Mouse (Mus musculus): ENCODE measurements around the gene Vegfa. TPM values are rescaled to one million over a fixed set of nuclear protein-coding genes. Genes with fewer than 3 reads are reported as not detected.

Vegfa gene
- total RNA-seq, 2 experiments from 2014 or later = 257 to 275 TPM

DNA sequence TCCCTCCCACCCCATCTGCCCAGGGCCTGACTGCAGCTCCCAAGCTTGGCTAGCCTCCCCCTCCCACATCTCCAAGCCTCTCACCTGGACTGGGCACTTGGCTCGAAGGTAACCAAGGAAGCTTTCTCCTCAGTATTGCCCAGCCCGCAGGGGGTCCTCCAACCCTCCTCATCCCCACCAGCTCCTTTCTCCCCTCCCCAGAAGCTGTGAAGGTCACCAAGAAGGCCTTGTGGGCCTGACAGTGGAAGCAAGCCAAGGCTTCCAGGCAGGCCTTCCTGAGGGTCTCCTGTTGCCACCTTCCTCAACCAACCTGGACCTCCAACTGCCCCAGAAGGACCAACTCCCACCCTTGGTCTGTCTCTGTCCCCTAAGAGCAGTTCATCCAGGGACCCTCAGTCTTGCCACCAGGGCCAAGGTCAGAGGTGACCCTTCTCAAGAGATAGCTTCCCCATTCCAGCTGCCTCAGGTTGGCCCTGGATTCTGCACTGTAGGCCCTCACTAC is 3.1 kb downstream of the Vegfa start:
- no peak for DNase-seq (ENCODE audit: low spot score)
- intact Hi-C loops (cut with DNase I) = loop anchor here (5.0 kb wide), 1 partner anchor 142 kb away; no protein-coding TSS in a partner anchor

- no peak for DNase-seq (ENCODE audit: low spot score)
- intact Hi-C loops (cut with DNase I) = loop anchor here (5.0 kb wide), 1 partner anchor 141 kb away; no protein-coding TSS in a partner anchor
Observed at GRCm38 (mm10) chr17:46028210-46029051, 3.7 kb downstream of the Vegfa start.

GRCm38 (mm10) chr17:46027066-46027917 is 4.9 kb downstream of the Vegfa start:
- peak; percentile 69 for DNase-seq (ENCODE audit: low spot score)
- intact Hi-C loops (cut with DNase I) = loop anchor here (5.0 kb wide), 1 partner anchor 140 kb away; no protein-coding TSS in a partner anchor

DNA sequence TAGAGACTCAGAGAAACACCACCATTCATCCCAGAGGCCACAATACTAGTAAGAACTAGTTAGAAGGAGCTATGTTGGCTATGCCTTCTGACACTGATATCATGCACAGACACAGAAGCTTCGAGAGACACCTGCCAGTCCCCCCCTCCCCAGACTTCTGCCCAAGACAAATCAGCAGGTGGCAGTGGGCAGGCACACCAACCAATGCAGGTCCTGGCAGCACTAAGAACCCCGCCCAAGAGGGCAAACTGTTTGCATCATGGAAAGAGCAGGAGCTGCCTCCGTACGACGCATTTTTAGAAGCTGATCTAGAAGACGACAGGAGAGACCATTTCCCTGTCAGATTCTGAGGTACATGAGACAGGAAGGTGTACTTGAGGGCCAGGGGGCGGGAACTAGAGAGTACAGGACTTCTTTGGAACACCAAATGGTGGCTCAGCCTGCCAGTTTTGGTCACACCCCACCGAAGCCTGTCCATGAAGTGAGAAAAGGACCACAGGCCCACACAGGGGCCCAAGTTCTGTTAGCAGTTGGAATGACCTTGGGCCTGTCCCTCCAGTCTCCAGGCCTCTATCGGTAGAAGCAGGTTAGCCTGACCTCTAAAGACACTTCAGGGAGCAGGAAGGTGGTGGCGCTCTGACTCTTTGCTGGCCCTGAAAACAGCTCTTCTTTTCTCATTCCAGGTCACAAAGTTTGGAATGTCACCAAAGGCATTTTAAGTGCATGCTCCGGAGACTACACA is 6.1 kb downstream of the Vegfa start:
- intact Hi-C loops (cut with DNase I) = loop anchor here (5.0 kb wide), 1 partner anchor 139 kb away; no protein-coding TSS in a partner anchor
- DNase-seq (ENCODE audit: low spot score) = no peak

DNA sequence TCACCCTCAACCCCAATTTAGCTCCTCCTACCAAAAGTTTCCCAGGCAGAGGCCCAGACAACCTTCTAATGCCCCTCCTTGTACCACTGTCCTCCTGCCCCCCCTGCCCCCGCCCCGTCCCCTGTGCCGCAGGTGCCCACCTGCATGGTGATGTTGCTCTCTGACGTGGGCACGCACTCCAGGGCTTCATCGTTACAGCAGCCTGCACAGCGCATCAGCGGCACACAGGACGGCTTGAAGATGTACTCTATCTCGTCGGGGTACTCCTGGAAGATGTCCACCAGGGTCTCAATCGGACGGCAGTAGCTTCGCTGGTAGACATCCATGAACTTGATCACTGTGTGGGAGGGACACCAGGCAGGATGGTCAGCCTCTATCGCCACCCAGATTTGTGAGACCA is 7.0 kb downstream of the Vegfa start:
- no peak for DNase-seq (ENCODE audit: low spot score)
- intact Hi-C loops (cut with DNase I) = loop anchor here (5.0 kb wide), 1 partner anchor 138 kb away; no protein-coding TSS in a partner anchor

- intact Hi-C loops (cut with DNase I) = no loop called here
- no peak for DNase-seq (ENCODE audit: low spot score)
Observed at GRCm38 (mm10) chr17:46024192-46024591, 8.0 kb downstream of the Vegfa start.

DNA sequence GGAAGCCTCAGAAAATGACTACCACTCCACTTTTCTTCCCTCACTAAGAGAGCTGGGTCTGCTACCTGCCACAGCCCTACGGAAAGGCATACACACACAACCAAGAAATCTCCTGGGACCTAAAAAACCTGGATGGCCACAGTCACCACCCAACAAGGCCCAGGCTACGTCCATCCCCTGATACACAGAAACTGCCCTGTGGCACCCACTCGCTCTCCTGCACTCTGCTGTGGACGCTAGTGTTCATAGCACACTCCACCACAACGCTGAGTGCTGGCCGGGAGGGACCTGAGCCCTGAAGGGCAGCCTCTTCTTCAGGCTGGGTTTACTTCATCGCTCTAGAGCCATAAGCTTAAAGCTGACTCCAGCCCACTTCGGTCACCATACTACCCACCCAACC is 8.6 kb downstream of the Vegfa start:
- intact Hi-C loops (cut with DNase I) = no loop called here
- no peak for DNase-seq (ENCODE audit: low spot score)

DNA sequence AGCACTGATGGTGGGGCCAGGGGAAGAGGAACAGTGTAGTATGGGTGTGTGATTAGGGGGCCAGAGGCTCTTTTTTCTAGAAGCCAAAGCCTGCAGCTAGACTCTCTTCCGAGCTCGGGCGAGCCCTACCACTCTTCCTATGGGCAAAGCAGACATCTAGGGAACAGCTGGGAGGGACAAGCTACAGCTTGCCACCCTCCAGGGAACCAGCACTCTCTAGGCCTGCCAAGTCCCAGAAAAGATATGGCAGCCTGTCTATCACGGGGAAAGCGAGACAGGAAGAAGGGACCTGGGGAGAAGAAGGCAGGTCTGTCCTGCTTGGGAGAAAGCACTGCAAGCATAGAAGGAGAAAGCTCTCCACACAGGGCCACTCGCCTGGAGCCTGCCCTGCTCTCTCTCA is 9.2 kb downstream of the Vegfa start:
- no peak for DNase-seq (ENCODE audit: low spot score)
- intact Hi-C loops (cut with DNase I) = no loop called here

DNA sequence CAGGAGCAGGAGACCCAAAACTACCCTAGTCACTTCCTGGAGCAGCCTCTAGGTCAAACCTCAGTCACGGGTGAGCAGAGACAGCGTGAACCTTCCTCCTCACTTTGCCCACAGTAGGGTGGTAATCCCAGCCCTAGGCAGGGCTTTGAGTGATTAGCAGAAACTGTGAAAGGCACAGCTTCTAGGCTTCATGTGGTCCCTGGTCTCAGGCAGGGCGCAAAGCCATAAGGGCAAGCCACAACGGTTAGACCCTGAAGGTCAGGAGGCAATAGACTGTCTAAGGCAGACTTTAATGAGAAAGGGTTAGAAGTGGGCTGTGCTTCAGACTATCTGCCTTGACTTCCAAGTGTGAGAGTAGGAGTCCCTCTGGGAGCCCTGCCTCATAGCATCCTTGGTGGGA is 9.7 kb downstream of the Vegfa start:
- intact Hi-C loops (cut with DNase I) = no loop called here

DNA sequence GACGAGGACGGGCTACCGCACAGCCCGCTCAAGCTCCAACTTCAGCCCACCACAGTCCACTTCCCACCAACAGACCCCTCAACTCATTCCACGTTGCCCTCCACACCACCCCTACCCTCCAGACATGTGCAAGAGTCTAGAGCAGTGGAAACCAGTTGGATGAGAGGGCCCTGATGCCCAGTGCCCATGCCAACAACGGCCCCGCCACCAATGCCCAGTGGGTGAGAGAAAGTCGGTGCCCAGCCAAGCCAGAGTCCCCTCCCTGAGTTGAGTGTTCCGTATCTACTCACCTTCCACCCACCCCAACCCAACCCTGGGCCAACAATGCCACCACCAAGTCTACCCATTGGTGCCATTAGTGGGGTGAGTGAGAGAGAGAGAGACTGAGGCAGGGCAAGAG is 10.4 kb downstream of the Vegfa start:
- intact Hi-C loops (cut with DNase I) = no loop called here
- no peak for DNase-seq (ENCODE audit: low spot score)

More for the DNA sequence above, 9.7 kb downstream of the Vegfa start:
- DNase-seq (ENCODE audit: low spot score) = no peak

GRCm38 (mm10) chr17:46021173-46021572 is 11.0 kb downstream of the Vegfa start:
- intact Hi-C loops (cut with DNase I) = no loop called here
- no peak for DNase-seq (ENCODE audit: low spot score)

DNA sequence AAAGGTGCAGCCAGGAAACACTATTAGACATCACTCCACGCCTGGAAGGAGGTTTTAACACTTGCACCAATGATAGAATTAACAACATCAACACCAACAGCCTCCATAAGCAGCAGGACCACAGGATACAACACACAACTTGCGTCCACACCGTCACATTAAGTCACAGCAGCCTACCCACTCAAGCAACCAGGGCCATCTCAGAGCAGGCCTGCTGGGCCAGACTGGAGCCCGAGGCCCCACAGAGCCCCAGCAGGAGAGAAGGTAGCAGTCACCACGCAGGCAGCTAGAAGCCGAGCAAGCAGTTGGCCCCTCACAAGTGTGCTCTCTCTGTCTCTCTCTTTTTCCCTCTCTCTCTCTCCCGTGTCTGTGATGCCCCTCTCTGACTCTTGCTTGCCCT is 11.6 kb downstream of the Vegfa start:
- intact Hi-C loops (cut with DNase I) = no loop called here
- DNase-seq (ENCODE audit: low spot score) = no peak

DNA sequence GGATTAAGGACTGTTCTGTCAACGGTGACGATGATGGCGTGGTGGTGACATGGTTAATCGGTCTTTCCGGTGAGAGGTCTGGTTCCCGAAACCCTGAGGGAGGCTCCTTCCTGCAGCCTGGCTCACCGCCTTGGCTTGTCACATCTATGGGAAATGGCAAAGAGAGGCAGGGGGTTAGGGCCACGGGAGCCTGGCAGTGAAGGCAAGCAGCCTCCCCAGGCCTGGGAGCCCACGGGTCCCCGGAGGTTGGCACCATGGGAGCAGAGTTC is 13.5 kb downstream of the Vegfa start:
- no peak for DNase-seq (ENCODE audit: low spot score)
- intact Hi-C loops (cut with DNase I) = no loop called here

DNA sequence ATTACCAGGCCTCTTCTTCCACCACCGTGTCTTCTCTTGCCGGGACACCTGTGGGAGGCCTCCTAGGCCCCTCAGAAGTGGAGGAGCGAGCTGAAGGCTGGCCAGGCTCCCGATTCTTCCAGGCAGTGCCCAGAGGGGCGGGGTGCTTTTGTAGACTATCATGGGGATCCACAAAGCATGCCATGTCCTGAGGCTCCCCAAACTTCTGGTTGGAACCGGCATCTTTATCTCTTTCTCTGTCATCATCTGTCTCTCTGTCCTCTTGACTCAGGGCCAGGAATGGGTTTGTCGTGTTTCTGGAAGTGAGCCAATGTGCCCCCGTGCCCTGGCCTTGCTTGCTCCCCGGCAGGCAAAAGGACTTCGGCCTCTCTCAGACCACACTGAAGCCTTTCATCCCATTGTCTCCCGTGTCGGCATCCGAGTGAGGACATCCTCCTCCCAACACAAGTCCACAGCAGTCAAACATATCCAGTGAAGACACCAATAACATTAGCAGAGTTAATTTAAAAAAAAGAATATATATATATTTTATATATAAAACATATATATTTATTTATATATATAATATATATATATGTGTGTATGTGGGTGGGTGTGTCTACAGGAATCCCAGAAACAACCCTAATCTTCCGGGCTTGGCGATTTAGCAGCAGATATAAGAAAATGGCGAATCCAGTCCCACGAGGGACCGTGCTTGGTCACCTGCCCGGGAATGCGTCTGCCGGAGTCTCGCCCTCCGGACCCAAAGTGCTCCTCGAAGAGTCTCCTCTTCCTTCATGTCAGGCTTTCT is 14.0 kb downstream of the Vegfa start:
- DNase-seq (ENCODE audit: low spot score) = no peak
- intact Hi-C loops (cut with DNase I) = no loop called here

- intact Hi-C loops (cut with DNase I) = no loop called here
- DNase-seq (ENCODE audit: low spot score) = no peak
Observed at GRCm38 (mm10) chr17:46016617-46017016, 15.6 kb downstream of the Vegfa start.

DNA sequence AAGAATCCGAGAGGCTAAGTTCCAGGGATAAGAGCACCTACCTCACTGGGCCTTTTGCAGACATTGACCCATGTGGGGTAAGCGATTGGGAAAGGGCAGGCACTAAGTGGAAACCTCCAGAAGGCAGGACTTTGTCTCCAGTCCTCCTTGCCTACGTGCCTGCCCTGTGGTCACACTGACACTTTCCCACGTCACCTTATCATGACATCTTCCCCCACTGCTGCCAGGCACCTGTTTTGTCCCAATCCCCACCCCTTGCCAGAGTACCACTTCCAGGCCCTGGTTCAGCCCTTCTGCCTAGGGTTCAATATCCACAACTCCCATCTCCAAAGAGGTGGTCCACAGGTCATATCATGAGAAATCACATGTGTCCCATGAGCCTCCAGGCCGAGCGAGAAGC is 16.2 kb downstream of the Vegfa start:
- intact Hi-C loops (cut with DNase I) = no loop called here
- DNase-seq (ENCODE audit: low spot score) = no peak

- no peak for DNase-seq (ENCODE audit: low spot score)
- intact Hi-C loops (cut with DNase I) = loop anchor here (5.0 kb wide), 1 partner anchor 108 kb away; no protein-coding TSS in a partner anchor
Observed at GRCm38 (mm10) chr17:46014935-46015334, 17.2 kb downstream of the Vegfa start.

DNA sequence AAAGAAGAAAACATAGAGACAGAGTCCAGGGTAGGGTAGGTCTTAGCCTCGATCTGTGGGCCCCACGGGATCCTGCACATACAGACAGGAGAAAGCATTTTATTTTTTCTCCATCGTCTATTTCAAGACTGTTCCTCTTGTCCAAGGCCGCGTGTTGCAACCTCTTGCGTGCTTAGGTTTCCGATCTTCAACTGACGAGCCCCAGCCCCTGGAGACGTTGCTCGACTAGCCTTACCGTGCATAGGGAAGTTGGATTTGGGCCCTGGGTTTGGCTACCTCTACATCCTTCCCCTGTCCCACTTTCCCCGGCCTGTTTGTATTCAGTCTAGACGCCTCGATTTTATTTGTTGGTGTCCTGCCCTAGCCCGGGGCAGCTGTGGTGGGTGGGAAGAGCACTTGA is 18.6 kb downstream of the Vegfa start:
- intact Hi-C loops (cut with DNase I) = loop anchor here (5.0 kb wide), 1 partner anchor 106 kb away; no protein-coding TSS in a partner anchor
- no peak for DNase-seq (ENCODE audit: low spot score)

- intact Hi-C loops (cut with DNase I) = loop anchor here (5.0 kb wide), 1 partner anchor 105 kb away; no protein-coding TSS in a partner anchor
- DNase-seq (ENCODE audit: low spot score) = no peak
Observed at GRCm38 (mm10) chr17:46012211-46012610, 20.0 kb downstream of the Vegfa start.

Measured in heart, postnatal 25 days (tissue).